In genomic region chr8:84934860-84935259, GRCm38 (mm10) we compare ENCODE assay signal across 11 mouse cellular contexts. TPM values are rescaled to one million over a fixed set of nuclear protein-coding genes. Genes with fewer than 3 reads are reported as not detected.
DNase-seq lines count a peak whose midpoint lies in the region; ATAC-seq and TF ChIP-seq lines count a peak whose summit lies in the region.
"Had no signal": no experiment of that assay in that cellular context is flagged by ENCODE, and none has a peak within 500 bp of the region (broad histone marks: within the 10 kb centered on the region; RNA-seq: fewer than 3 reads in every experiment).

No protein-coding gene starts in this region.

- H3K4me2 ChIP-seq in kidney, embryonic 14.5 days (replicated peaks; ENCODE audit: low read depth, low read length) = peak overlapping the region; percentile 8
- peak overlapping the region; percentile 87 for H3K4me2 ChIP-seq in forebrain, postnatal 0 days (ENCODE audit: low read depth)
- H3K4me2 ChIP-seq in midbrain, embryonic 14.5 days (ENCODE audit: low read length) = peak overlapping the region; percentile 90

- no peak for DNase-seq in kidney, adult 8-10 months
- peak; percentile 90 for DNase-seq in cerebellum, adult 11-12 months
- peak; percentile 82 for DNase-seq in forebrain, postnatal 0 days
- DNase-seq in midbrain, embryonic 14.5 days = peak; percentile 95
- DNase-seq in adipocyte (ENCODE audit: low spot score) = no peak

- TF ChIP-seq CTCF in forebrain, postnatal 0 days (IDR thresholded peaks at IDR 0.05; ENCODE audit: low read depth) = no peak

- WGBS in kidney, embryonic 14.5 days = under 1% methylated on average over 15 of the region's 15 CpGs
- WGBS in forebrain, postnatal 0 days = 2% methylated on average over 15 of the region's 15 CpGs
- 2% methylated on average over 15 of the region's 15 CpGs for WGBS in midbrain, embryonic 14.5 days

- peak; percentile 63 for ATAC-seq in kidney, embryonic 14.5 days (ENCODE audit: low FRiP score, low TSS enrichment)
- ATAC-seq in forebrain, postnatal 0 days = peak; percentile 63
- ATAC-seq in midbrain, embryonic 14.5 days (ENCODE audit: low FRiP score, low TSS enrichment) = peak; percentile 79
- ATAC-seq in megakaryocyte, adult 5-6 weeks (ENCODE audit: poor library complexity, severe bottlenecking) = no peak
- no peak for ATAC-seq in erythroid progenitor cell, adult 5-6 weeks (replicated peaks; ENCODE audit: low FRiP score, poor library complexity, severe bottlenecking)

- H3K4me1 ChIP-seq in kidney, embryonic 14.5 days (ENCODE audit: control insufficient read depth, insufficient read depth, low read length) = peaks cover 9% of the 10 kb centered on the region; the same call in 1 of the 2 replicates
- H3K4me1 ChIP-seq in forebrain, postnatal 0 days (ENCODE audit: insufficient read depth) = peaks cover 14% of the 10 kb centered on the region
- H3K4me1 ChIP-seq in midbrain, embryonic 14.5 days (ENCODE audit: control insufficient read depth, insufficient read depth, low read length) = peaks cover 27% of the 10 kb centered on the region

- H3K27ac ChIP-seq in kidney, embryonic 14.5 days (ENCODE audit: low read depth, low read length) = no peak overlapping the region
- H3K27ac ChIP-seq in forebrain, postnatal 0 days (ENCODE audit: low read depth, low read length) = no peak overlapping the region
- peak overlapping the region; percentile 95 for H3K27ac ChIP-seq in midbrain, embryonic 14.5 days (replicated peaks; ENCODE audit: low read depth, low read length)

- no peaks in the 10 kb centered on the region; the same call in 1 of the 2 replicates for H3K9me3 ChIP-seq in kidney, embryonic 14.5 days (ENCODE audit: control insufficient read depth, low read length)
- H3K9me3 ChIP-seq in forebrain, postnatal 0 days (ENCODE audit: low read length) = no peaks in the 10 kb centered on the region
- H3K9me3 ChIP-seq in midbrain, embryonic 14.5 days (ENCODE audit: control insufficient read depth, low read length) = no peaks in the 10 kb centered on the region
- H3K9me3 ChIP-seq: G1E had no signal

- no peaks in the 10 kb centered on the region for H3K36me3 ChIP-seq in kidney, embryonic 14.5 days (ENCODE audit: control insufficient read depth, insufficient read depth, low read length)
- H3K36me3 ChIP-seq in forebrain, postnatal 0 days (ENCODE audit: insufficient read depth) = peaks cover 23% of the 10 kb centered on the region
- peaks cover 30% of the 10 kb centered on the region for H3K36me3 ChIP-seq in midbrain, embryonic 14.5 days (ENCODE audit: control insufficient read depth, insufficient read depth, low read length)
- H3K36me3 ChIP-seq: G1E had no signal

- peaks cover 66% of the 10 kb centered on the region for H3K27me3 ChIP-seq in kidney, embryonic 14.5 days (ENCODE audit: control insufficient read depth, insufficient read depth, low read length)
- no peaks in the 10 kb centered on the region for H3K27me3 ChIP-seq in forebrain, postnatal 0 days (ENCODE audit: insufficient read depth, low read length)
- no peaks in the 10 kb centered on the region for H3K27me3 ChIP-seq in midbrain, embryonic 14.5 days (ENCODE audit: control insufficient read depth, insufficient read depth, low read length)

- 0 out of 2 replicates have a peak overlapping the region, but pooled peaks have one; percentile 7 for H3K4me3 ChIP-seq in kidney, embryonic 14.5 days (ENCODE audit: low read length)
- H3K4me3 ChIP-seq in forebrain, postnatal 0 days (ENCODE audit: low read depth, low read length) = peak overlapping the region; percentile 78
- peak overlapping the region; percentile 95 for H3K4me3 ChIP-seq in midbrain, embryonic 14.5 days (replicated peaks; ENCODE audit: low read depth, low read length)
- H3K4me3 ChIP-seq: myocyte had no signal

- no peak overlapping the region for H3K9ac ChIP-seq in kidney, embryonic 14.5 days (ENCODE audit: low read depth, low read length)
- peak overlapping the region; percentile 96 for H3K9ac ChIP-seq in forebrain, postnatal 0 days
- H3K9ac ChIP-seq in midbrain, embryonic 14.5 days (replicated peaks; ENCODE audit: low read length) = peak overlapping the region; percentile 97

RNA-seq across cellular contexts. Expression of gene Mast1, which starts 2.3 kb away (rescaled TPM):
- polyA plus RNA-seq in kidney, embryonic 14.5 days (2014; fragmentation: Nextera tagmentation; extraction: Ambion mirVana) = 0.21 and 0.35 TPM in 2 replicates
- total RNA-seq in forebrain, postnatal 0 days (2014; rRNA removed) = 39.7 and 57.7 TPM in 2 replicates
- 44.2 and 63.8 TPM in 2 replicates for polyA plus RNA-seq in forebrain, postnatal 0 days (2015; fragmentation: Nextera tagmentation; extraction: Ambion mirVana)
- polyA plus RNA-seq in midbrain, embryonic 14.5 days (2014; fragmentation: Nextera tagmentation; extraction: Ambion mirVana) = 69.5 and 69.9 TPM in 2 replicates
- total RNA-seq in megakaryocyte, adult 5-6 weeks (2015) = 0.02 TPM in 1 of 2 replicates, not detected in the other
- 0.07 and 0.08 TPM in 2 replicates for total RNA-seq in megakaryocyte, adult 5-6 weeks (2017)
- not detected in 2 replicates for total RNA-seq in erythroid progenitor cell, adult 5-6 weeks (2015; ENCODE audit: low replicate concordance)
- total RNA-seq in erythroid progenitor cell, adult 5-6 weeks (2017; ENCODE audit: low replicate concordance) = not detected in 2 replicates
- polyA plus RNA-seq: myocyte had no signal

RNA-seq across cellular contexts. Expression of gene Rtbdn, which starts 11.9 kb away (rescaled TPM):
- 0.16 TPM in 1 of 2 replicates, not detected in the other for polyA plus RNA-seq in kidney, embryonic 14.5 days (2014; fragmentation: Nextera tagmentation; extraction: Ambion mirVana)
- total RNA-seq in forebrain, postnatal 0 days (2014; rRNA removed) = 4.8 and 10.4 TPM in 2 replicates
- 1.7 and 3.5 TPM in 2 replicates for polyA plus RNA-seq in forebrain, postnatal 0 days (2015; fragmentation: Nextera tagmentation; extraction: Ambion mirVana)
- 0.99 and 1.4 TPM in 2 replicates for polyA plus RNA-seq in midbrain, embryonic 14.5 days (2014; fragmentation: Nextera tagmentation; extraction: Ambion mirVana)
- total RNA-seq in megakaryocyte, adult 5-6 weeks (2015) = not detected in 2 replicates
- total RNA-seq in megakaryocyte, adult 5-6 weeks (2017) = not detected in 2 replicates
- total RNA-seq in erythroid progenitor cell, adult 5-6 weeks (2015; ENCODE audit: low replicate concordance) = not detected in 2 replicates
- total RNA-seq in erythroid progenitor cell, adult 5-6 weeks (2017; ENCODE audit: low replicate concordance) = not detected in 2 replicates
- polyA plus RNA-seq: G1E; gonadal fat pad, adult 2 months; myocyte had no signal

RNA-seq across cellular contexts. Expression of gene Dnase2a, which starts 26.5 kb away (rescaled TPM):
- 10.8 and 12.1 TPM in 2 replicates for polyA plus RNA-seq in kidney, embryonic 14.5 days (2014; fragmentation: Nextera tagmentation; extraction: Ambion mirVana)
- 3.6 and 3.7 TPM in 2 replicates for total RNA-seq in forebrain, postnatal 0 days (2014; rRNA removed)
- polyA plus RNA-seq in forebrain, postnatal 0 days (2015; fragmentation: Nextera tagmentation; extraction: Ambion mirVana) = 6.3 and 7.1 TPM in 2 replicates
- polyA plus RNA-seq in midbrain, embryonic 14.5 days (2014; fragmentation: Nextera tagmentation; extraction: Ambion mirVana) = 4.0 and 5.4 TPM in 2 replicates
- 15.2 and 30.1 TPM in 2 replicates for total RNA-seq in megakaryocyte, adult 5-6 weeks (2015)
- total RNA-seq in megakaryocyte, adult 5-6 weeks (2017) = 27.4 and 39.0 TPM in 2 replicates
- total RNA-seq in erythroid progenitor cell, adult 5-6 weeks (2015; ENCODE audit: low replicate concordance) = 32.7 and 33.2 TPM in 2 replicates
- total RNA-seq in erythroid progenitor cell, adult 5-6 weeks (2017; ENCODE audit: low replicate concordance) = 74.6 and 78.4 TPM in 2 replicates

RNA-seq across cellular contexts. Expression of gene Klf1, which starts 33.1 kb away (rescaled TPM):
- polyA plus RNA-seq in kidney, embryonic 14.5 days (2014; fragmentation: Nextera tagmentation; extraction: Ambion mirVana) = 1.2 and 1.7 TPM in 2 replicates
- 0.46 TPM in 1 of 2 replicates, not detected in the other for total RNA-seq in forebrain, postnatal 0 days (2014; rRNA removed)
- polyA plus RNA-seq in forebrain, postnatal 0 days (2015; fragmentation: Nextera tagmentation; extraction: Ambion mirVana) = 0.50 and 0.77 TPM in 2 replicates
- 0.19 and 0.63 TPM in 2 replicates for polyA plus RNA-seq in midbrain, embryonic 14.5 days (2014; fragmentation: Nextera tagmentation; extraction: Ambion mirVana)
- total RNA-seq in megakaryocyte, adult 5-6 weeks (2015) = 2.0 and 5.2 TPM in 2 replicates
- 1.8 and 8.7 TPM in 2 replicates for total RNA-seq in megakaryocyte, adult 5-6 weeks (2017)
- total RNA-seq in erythroid progenitor cell, adult 5-6 weeks (2015; ENCODE audit: low replicate concordance) = 262 and 325 TPM in 2 replicates
- 240 and 399 TPM in 2 replicates for total RNA-seq in erythroid progenitor cell, adult 5-6 weeks (2017; ENCODE audit: low replicate concordance)

RNA-seq across cellular contexts. Expression of gene Gm49661, which starts 34.4 kb away (rescaled TPM):
- polyA plus RNA-seq in kidney, embryonic 14.5 days (2014; fragmentation: Nextera tagmentation; extraction: Ambion mirVana) = not detected in 2 replicates
- total RNA-seq in forebrain, postnatal 0 days (2014; rRNA removed) = not detected in 2 replicates
- not detected in 2 replicates for polyA plus RNA-seq in forebrain, postnatal 0 days (2015; fragmentation: Nextera tagmentation; extraction: Ambion mirVana)
- polyA plus RNA-seq in midbrain, embryonic 14.5 days (2014; fragmentation: Nextera tagmentation; extraction: Ambion mirVana) = not detected in 2 replicates
- 3.2 TPM in 1 of 2 replicates, not detected in the other for total RNA-seq in megakaryocyte, adult 5-6 weeks (2015)
- not detected in 2 replicates for total RNA-seq in megakaryocyte, adult 5-6 weeks (2017)
- not detected in 2 replicates for total RNA-seq in erythroid progenitor cell, adult 5-6 weeks (2015; ENCODE audit: low replicate concordance)
- not detected in 2 replicates for total RNA-seq in erythroid progenitor cell, adult 5-6 weeks (2017; ENCODE audit: low replicate concordance)
- total RNA-seq: G1E had no signal
- polyA plus RNA-seq: G1E, myocyte had no signal

Comparison
In these comparisons a context has a peak if more than half of its experiments do, and no peak if none do; other contexts are left out.
1. ATAC-seq: peak in kidney, embryonic 14.5 days (single experiment), forebrain, postnatal 0 days (single experiment) and midbrain, embryonic 14.5 days (single experiment); none in megakaryocyte, adult 5-6 weeks (single experiment) and erythroid progenitor cell, adult 5-6 weeks (single experiment).
2. H3K4me2 ChIP-seq: peak in every context shown above with its lines; median percentile 90 in midbrain, embryonic 14.5 days; 87 in forebrain, postnatal 0 days; 8 in kidney, embryonic 14.5 days.
3. H3K4me3 ChIP-seq: peak in every context shown above with its lines; median percentile 95 in midbrain, embryonic 14.5 days; 78 in forebrain, postnatal 0 days; 7 in kidney, embryonic 14.5 days.
4. DNase-seq: peak in cerebellum, adult 11-12 months (single experiment), forebrain, postnatal 0 days (single experiment) and midbrain, embryonic 14.5 days (single experiment); none in kidney, adult 8-10 months (0 of 2) and adipocyte (single experiment).
5. RNA of gene Mast1, which starts 2.3 kb away (total RNA-seq): 39.7 to 57.7 TPM in forebrain, postnatal 0 days; 0.02 to 0.08 TPM in megakaryocyte, adult 5-6 weeks and not detected in erythroid progenitor cell, adult 5-6 weeks; every median in the first group is over 10 times any median in the second.